Mouse (Mus musculus) 416B (cell line): ENCODE measurements around the gene Ncoa3.

Experiments
- DNase-seq: peaks from one replicate; pipeline ENCODE4 v3.0.0; 2011; ENCODE audit warnings: low read depth

The Ncoa3 gene

DNA sequence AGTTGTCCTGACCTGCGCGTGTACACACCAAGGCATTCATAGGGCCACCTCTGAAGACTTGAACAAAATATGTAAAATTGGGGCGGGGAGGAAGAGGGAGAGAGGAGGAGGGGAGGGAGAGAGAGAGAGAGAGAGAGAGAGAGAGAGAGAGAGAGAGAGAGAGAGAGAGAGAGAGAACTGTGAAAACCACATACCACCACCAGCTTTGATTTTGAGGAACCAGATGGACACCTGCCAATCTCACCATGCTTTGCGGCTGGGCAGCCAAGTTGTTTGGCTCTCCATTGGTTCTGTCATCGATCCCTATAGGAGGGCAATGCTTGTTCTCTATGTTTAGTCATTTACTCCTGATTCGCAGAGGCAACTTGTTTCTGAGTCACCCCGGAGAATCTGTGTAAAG, 21.7 kb upstream of the Ncoa3 start:
- peak; percentile 42 for DNase-seq

- DNase-seq = no peak
These were observed 18.1 kb upstream of the Ncoa3 start for GRCm38 (mm10) chr2:165974383-165974782.

DNA sequence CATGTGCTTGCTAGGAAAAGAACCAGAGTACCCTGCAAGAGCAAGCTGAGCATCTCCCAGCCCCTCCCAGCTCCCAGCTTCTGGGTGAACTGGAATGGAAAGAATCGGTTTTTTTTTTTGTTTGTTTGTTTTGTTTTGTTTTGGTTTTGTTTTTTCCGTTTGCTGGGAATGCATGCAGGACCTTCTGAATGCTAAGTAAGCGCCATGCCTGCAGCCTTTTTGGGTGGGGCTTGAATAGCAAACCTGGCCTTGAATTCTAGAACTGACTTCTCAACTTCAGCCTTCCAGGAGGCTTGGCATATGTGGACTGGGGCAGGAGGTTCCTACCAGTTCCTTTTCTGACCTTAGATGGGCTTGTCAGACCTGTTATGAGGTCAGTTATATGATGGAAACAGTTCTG, 16.2 kb upstream of the Ncoa3 start:
- DNase-seq = no peak

DNA sequence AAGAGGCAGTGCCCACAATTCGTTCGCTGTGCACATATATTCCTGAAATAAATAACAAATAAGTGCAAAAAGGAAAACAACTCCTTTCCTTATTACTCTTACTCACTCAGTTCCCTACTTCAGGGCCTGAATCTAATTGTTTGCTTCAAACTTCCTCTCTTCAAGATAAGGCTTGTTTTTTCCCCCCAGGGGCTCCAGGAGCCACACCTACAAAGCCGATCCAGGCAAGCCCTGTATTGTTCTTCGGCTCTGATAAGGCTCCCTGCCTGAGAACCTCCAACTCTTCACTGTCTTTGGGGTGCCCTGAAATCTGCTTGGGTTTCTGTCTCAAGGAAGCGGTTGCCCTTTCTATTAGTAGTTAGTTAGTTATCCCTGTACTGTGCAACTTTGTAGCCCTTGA, 15.6 kb upstream of the Ncoa3 start:
- no peak for DNase-seq

- no peak for DNase-seq
These were observed 14.3 kb upstream of the Ncoa3 start for GRCm38 (mm10) chr2:165978119-165978518.

- DNase-seq = no peak
These were observed 11.0 kb upstream of the Ncoa3 start for GRCm38 (mm10) chr2:165981248-165981977.

DNA sequence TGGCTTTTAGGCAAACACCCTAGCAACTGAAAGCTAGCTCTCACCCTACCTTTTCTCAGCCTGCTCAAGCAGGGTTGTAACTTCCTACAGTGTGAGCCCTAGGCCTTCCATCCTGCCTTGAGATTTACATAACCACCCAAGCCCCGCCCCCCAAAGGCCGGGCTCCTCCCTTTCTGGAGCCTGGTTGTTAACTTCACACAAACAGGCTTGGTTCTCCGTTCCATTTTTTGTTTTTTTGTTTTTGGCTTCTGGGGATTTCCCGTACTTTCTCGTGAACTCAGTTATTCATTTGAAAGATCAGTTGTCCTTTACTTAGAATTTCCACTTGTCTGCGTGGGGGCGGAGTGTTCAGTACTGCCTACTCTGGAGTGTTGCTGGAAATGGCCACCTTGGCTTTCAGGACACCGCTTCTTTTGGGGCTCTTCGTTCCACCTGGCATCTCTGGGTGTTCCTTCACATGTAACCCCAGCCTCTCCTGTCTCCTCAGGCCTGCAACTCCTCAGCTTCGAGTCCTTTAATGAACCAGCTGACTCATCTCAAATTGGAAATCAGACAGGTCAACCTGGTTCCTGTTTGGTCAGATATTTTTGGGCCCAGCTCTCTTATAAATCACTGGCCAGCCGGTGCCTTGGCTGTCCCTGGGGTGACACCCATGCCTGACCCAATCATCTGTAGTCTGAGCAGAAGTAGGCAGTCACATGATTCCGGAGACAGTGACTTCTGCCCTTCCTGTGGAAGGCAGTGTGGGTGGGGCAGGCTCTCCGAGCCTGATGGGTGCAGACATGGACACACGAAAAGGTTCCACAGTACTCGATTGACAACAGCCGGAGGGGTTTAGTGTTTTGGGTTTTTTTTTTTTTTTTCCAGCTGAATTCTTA, 9.7 kb upstream of the Ncoa3 start:
- peak; percentile 98 for DNase-seq

- no peak for DNase-seq
These were observed 8.1 kb upstream of the Ncoa3 start for GRCm38 (mm10) chr2:165984318-165984717.

GRCm38 (mm10) chr2:165984891-165985290, 7.5 kb upstream of the Ncoa3 start:
- no peak for DNase-seq

DNA sequence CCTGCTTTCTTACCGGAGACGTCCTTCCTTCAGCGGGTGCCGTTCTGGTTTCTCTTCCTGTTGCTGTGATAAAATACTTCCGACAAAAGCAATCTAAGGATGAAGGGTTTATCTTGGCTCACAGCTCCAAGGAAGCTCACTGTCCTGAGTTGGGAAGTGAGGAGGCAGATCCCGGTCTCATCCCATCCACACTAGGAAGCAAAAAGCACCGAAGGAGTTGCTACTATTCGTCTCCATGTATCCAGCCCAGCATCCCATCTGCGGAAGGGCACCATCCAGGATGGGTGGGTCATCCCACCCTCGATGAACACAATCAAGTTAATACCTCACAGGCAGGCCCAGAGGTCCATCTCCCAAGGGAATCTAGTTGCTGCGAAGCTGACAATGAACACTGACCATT, 6.9 kb upstream of the Ncoa3 start:
- no peak for DNase-seq

- DNase-seq = no peak
These were observed 5.4 kb upstream of the Ncoa3 start for GRCm38 (mm10) chr2:165986921-165987453.

DNA sequence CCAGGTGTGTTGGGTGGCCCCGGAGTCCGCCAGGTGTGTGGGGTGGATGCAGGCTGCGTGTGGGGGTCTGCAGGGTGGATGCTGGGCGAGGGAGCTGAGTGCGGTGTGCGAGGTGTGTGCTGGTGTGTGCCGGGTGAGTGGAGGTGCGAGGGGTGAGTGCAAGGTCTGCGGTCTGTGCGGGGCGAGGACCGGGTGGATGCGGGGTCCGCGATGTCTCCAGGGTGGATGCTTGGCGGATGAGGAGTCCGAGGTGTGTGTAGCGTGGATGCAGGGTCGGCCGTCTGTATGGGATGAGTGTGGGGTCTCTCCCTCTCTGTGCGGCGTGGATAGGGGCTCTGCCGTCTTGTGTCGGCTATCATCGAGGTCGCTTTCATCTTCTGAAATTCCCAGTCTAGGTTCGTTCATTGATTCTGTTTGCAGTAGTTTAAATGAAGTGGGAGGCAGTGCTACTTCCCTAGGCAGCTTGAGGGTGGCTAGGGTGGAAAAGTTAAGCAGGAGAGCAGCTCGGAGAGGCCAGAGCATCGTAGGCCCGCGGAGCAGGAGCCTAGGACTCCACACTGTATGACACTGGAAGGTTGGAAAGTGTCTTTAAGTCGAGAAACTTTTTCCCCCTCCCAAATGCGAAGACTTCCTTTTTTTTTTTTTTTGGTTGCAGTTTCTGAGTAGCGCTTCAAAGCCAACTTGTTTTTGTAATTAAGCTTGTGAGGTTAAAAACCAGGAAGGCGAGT, 901 bp downstream of the Ncoa3 start:
- DNase-seq = peak; percentile 69

- DNase-seq = no peak
These were observed 1.9 kb downstream of the Ncoa3 start for GRCm38 (mm10) chr2:165994341-165994740.

- DNase-seq = no peak
These were observed 3.3 kb downstream of the Ncoa3 start for GRCm38 (mm10) chr2:165995711-165996110.

DNA sequence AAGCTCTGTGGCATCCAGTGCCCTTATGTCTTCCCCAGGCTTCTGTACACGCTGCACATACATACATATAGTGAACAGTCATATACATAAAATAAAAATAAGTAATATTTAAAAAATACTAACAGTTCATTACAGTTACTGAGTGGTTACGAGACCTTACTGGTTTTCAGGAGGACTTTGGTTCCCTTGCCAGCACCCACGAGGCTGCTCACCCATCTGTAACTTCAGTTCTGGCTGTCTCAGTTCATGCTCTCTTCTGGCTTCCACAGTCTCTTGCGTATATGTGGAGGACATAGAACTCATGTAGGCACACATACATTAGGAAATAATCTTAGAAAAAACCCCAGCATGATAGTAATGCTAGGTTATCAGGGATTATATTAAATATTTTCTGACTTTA, 3.7 kb downstream of the Ncoa3 start:
- no peak for DNase-seq

DNA sequence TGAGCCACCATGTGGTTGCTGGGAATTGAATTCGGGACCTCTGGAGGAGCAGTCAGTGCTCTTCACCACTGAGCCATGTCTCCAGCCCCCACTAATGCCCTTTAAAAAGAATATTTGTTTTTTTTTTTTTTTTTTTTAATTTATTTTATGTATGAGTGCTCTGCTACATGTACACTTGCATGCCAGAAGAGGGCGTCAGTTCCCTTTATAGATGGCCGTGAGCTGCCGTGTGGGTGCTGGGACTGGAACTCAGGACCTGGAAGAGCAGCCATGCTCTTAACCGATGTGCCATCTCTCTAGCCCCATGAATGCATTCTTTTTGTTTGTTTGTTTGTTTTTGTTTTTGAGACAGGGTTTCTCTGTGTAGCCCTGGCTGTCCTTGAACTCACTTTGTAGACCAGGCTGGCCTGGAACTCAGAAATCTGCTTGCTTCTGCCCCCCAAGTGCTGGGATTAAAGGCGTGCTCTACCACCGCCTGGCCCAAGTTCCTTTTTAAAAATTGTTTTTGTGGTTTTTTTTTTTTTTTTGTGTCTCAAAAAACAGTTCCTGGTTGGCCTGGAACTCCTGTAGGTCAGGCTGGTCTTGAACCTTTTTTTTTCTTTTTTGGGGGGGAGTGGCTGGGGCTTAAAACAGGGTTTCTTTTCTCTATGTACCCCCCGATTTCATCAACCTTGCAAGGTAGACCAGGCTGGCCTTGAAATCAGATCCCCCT, 5.0 kb downstream of the Ncoa3 start:
- peak; percentile 48 for DNase-seq

DNA sequence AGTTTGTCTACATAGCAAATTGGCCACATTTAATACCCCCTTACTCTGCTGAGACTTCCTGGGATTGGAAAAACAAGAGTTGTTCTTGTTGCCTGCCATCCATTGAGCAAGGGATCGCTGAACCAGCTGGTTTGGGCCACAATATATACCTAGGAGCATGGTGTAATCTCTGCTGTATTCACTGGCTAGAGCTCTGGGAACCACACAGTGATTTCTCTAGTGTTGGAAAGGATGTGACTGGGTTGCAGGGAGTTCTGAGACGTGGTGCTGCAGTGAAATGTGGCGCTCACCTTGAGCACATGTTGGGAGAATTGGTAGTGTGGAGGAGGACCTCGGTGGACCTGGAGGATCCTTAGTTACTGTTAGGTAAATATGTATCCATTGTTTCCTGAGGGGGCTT, 6.5 kb downstream of the Ncoa3 start:
- peak; percentile 20 for DNase-seq

DNA sequence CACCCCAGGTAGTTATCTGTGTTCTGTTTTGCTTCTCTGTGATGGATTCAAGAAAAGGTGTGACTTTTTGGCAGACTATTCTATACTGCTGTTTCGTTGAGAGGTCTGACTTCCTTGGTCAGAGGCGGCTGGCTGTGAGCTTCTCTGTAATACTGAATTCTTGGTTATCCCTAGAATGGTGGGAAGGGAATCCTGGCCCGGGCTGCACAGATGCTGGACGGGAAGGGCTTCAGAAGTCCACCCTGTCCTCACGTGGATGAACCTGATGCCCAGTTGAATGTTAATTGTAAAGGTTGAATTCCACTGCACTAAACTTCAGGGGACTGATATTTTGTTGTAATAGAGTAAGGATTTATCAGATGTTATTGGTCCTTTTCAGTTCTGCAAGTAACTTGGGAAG, 7.4 kb downstream of the Ncoa3 start:
- DNase-seq = no peak

DNA sequence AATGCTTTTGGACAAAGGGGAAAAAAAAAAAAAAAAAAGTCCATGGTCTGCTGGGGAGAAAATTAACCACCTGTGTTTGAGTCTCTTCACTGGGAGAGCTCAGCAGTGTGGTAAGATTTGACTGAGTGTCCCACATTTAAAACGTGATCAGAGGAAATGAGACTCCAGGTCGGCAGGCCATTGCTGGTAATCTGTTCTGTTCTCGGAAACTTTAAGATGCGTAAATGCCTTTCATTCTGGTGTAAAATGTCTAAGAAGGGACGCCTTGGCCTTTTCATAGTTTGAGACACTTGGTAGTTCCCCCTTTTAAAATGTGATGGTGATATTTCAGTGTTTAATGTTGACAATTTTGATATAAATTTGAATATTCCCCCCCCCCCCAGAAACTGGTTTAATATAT, 7.8 kb downstream of the Ncoa3 start:
- DNase-seq = no peak

- peak; percentile 60 for DNase-seq
These were observed 8.3 kb downstream of the Ncoa3 start for GRCm38 (mm10) chr2:166000769-166001168.

DNA sequence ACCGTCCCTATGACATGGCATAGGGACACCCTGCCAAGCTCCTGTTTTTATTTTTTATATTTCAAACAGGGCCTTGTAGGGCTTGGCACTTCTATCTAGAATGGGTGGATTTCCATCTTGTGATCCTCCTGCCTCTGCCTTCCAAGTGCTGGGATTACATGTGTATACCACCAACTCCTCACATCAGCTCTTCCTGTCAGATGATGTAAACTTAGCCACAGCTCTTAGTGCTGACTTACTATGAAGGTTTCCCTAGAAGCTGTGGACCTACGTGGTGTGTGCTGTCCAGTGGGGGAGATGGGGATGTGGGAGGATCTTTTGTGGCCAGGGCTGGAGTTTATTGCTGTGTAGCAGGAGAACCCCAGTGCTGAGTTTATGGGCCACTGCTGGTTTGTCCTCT, 8.9 kb downstream of the Ncoa3 start:
- DNase-seq = peak; percentile 74

GRCm38 (mm10) chr2:166001768-166002167, 9.3 kb downstream of the Ncoa3 start:
- no peak for DNase-seq
